Mouse (Mus musculus): ENCODE measurements around the gene Mycbpap.
A peak's percentile ranks its signal among the peaks of the same experiment; 100 is the strongest.

The Mycbpap gene

DNA sequence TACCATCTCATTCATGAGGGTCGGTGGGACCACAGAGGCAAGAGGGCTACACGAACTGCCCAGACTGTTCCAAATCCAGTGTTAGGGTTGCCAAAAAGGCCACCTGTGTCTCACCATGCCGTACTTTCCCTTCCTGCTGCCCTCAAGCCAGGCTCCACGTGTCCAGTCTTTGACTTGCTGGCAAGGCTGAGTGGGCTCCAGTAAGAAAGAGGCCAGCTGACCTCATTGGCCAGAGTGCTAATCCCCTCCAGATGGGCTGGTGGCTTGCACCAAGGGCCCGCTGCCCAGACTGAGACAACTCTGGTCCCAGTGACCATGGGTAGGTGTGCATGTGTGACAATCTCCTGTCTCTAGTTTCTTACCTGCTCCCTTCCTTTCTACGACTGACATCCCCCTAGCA, 43.9 kb downstream of the Mycbpap start:
- DNase-seq (ENCODE audit: low spot score): no peak

DNA sequence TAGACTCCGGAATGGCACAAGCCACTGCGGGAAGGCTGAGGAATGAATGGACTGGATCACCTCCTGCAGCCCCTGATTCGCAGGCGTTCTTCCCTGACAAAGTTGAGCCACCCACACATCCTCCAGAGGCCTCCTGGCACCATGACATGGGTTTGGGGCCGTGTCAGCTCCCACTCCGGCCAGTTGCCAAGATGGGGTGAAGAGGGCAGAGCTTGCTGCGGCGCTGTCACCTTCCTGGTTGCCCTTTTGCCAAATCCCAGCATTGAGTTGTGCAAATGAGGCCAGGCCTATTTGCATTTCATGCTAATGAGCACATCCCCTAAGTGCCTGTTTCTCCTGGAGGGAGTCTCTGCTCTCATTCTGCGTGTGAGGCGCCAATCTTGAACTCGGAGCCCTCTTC, 45.8 kb downstream of the Mycbpap start:
- no peak for DNase-seq (ENCODE audit: low spot score)

DNA sequence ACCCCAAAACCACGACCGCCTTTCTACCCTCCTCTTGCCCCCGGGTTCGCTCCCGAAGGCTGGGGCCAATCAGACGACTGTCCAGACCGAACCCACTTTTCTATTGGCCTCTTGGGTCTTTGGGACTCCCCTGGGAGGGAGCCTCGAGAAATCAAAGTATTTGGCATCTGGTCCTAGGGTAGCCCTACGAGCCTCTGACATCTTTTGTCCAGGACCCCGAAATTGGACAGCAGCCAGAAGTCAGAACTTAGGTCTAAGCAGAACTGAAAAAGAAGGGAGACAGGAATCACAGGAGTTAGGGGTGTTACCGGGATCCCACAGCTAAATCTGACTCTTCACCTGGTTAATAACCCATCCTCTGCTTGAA, 47.0 kb downstream of the Mycbpap start:
- no peak for DNase-seq (ENCODE audit: low spot score)

DNA sequence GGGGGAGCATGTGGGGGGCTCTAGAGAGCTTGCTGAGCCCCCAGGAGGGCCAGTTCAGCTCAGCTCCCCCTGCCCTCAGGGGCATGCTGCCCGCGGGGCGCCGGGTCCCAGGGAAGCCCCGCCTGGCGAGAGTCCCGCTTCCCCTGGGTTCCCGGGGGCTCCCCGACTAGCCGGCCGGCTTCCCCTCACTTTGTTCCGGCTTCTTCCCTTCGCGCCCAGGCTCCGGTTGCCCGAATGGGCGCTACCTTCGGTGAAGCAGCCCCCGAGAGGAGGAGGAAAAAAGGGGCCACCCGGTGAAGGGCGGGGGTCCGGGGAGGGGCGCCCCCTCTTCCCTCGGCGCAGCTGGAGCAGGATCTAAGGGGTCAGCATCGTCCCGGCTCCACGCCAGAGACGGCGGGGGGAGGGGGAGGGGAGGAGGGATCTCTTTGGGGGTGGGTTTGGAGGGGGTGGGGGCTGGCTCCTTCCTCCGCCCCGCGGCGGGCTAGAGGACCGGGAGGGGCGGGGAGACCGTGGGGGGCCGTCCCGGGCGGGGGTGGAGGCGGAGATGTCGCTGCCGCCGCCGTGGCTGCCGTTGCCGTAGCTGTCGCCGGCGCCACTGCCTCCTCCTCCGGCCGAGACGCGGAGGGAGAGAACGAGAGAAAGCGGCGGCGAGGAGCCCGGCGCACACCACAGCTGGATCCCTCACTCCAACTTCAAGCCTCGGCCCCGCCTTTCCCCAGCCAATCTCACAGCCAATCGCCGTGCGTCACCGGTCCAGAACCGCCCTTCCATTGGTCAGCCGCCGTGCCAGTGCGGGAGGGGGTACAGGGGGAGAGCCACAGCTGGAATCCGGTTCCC, 47.6 kb downstream of the Mycbpap start, which contains the start of gene Cacna1g:
Gene Cacna1g (minus strand): TSS at position 492 of the 837 bp plus-strand sequence.
- peak; percentile 96 for DNase-seq (ENCODE audit: low spot score)

DNA sequence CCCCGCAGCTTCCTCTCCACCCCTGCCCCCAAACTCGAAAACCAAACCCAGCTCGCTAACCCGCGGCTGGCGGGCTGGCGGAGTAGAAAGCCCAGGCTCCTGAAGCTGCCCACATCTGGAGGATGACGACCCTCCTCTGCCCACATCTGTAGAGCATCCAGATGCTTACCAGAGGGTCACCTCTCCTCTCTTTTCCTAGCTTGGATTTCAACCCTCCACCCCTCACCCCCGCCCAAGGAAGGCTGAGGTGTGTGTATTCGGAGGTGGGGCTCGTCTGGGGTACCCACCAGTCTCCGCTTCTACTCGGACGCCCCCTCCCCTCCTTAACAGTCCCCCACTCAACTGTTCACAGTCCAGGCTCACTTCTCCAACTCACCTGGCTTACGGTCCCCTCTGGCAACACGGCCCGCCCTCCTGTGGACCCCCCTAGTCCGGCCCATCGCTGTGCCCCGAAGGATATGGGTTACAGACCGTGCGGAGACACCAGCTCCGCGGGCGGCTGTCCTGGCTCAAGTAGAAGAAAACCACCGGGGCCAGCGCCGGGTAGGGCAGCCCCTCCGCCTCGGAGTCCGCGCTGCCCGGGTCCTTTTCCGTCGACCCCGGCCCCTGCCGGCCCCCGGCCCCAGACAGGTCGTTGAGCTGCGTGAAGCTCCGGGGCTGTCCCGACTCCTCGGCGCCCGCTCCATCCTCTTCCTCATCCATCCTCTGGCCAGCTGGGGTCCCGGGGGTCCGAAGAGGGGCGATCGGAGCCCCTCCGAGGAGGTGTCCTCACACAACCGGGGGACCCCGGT, 48.4 kb downstream of the Mycbpap start:
- peak; percentile 40 for DNase-seq (ENCODE audit: low spot score)

DNA sequence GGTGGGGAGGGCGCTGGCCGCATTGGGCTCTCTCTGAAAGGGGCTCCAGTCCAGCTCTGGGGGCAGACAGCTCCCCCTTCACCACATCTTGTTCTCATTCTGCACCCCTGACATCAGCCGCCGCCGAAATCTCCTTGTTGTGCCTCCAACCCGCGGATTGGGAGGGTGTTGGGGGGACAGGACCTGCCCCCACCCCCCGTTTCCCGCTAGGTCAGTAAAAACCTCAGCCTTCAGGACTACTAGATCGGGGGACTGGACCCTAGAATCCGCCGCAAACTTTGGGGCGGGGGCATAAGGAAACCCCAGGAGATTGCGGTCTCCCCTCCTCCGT, 49.0 kb downstream of the Mycbpap start:
- DNase-seq (ENCODE audit: low spot score): no peak

DNA sequence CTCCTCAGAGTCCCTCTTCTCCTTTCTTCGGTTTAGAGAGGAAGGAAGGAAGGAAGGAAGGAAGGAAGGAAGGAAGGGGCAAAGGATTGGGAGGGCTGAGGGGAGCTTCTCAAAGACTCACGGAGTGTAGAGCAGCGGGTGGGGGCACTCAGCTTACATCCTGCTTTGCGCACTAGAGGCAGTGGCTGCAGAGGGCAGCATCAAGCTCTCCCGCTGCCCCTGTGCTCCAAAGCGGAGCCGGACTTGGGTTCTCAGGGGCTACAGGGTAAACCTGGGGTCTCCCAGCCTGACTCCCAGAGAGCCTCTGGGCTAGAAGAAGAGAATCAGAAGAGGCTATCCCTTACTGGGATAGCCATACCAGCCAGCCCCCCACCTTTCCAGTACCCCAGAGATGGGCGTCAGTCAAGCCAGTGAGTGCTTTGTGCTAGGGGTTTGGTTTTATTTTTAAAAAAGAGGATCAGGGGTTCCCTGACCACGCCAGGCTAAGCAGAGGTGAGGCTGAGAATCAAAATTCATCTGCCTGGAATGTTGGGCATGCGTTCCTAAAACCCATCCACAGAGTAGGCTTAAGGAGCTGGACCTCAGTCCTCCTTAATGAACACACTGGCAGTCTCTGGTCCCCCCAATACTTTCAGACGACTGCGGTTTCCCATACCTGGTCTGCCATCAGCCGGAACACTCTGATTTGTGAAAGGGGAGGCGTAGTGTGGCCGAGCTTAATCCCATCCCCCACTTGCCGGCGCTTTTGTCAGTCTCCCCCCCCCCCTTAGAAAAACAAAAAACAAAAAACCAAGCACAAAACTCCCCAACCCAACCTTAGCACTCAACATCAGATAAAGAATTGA, 49.6 kb downstream of the Mycbpap start:
- DNase-seq (ENCODE audit: low spot score): peak; percentile 58

DNA sequence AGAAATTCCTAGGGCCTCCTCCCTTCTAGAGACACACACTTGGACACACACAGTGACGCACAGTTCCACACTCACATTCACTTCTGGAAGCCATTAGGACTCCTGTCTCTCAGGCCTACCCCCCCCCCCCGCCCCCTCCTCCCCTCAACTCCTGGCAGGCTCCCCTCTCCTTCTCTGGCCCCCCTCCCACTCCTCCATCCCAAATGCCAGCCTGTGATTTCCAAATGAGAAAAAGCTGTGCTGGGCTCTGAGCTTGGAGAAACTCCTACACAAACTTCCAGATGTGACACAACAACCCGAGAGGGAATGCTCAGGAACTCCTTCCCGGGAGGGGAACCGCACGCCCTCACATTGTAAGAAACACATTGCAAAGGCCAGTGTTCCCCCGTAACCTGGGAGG, 51.2 kb downstream of the Mycbpap start:
- DNase-seq (ENCODE audit: low spot score): peak; percentile 55

DNA sequence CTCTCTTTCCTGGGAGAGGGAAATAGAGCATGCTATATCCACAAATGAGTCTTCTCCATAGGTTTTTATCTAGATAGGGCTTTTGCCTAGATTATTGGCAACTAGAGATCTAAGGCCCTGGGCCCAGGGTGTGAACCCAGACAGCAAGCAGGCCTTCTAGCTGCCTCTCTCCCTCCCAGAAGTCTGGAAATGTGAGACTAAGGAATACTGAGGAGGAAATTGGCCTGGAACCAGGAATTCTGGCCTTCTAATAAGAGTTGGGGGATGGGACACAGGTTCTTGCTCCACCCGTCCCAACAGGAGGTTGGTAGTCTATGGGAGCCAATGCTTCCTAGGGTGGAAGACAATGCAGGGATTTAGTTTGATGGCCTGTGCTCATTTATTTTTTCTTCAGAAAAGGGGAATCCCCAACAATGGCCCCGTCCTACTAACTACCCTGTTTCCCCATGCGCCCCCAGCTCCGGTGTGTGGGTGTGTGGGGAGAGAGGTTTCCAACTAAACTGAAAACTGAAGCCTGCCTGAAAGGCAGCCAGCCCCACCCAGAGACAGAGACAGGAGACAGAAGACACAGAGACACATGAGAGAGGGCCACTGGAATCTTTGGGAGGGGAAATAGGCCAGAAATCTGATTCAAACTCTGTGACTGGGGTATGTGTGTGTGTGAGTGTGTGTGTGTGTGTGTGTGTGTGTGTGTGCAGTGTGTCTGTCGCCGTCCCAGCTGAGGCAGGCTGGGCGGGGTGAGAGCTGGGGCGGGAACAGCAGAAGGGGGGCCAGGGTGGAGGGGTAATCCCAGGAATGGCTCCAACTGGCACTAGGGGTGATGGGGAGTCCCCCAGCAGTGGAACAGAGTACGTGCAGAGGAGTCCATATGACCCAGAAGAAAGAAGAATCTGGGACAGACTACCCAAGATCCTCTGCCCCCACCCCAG, 52.1 kb downstream of the Mycbpap start:
- no peak for DNase-seq (ENCODE audit: low spot score)

DNA sequence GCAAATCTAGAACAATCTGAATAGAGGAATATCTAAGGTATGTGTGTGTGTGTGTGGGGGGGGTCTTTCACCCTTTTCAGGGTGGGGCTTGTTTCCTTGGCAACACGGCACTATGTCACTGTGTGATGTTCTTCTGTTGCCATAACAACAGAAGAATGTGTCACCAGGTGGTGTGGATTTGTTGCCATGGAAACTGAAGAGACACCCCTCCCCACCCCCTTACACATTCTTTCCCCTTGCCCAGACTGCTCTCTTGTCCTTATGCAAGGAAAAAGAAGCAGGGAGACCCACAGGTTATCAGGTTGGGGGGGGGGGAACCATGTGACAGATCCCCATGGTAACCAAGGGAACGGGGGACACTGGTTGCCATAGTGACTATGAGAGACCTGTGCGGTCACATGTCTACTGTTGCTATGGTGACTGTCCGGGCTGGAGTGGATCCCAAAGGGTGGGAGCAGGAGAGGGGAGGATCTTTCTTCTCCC, 52.9 kb downstream of the Mycbpap start:
- DNase-seq (ENCODE audit: low spot score): peak; percentile 91

DNA sequence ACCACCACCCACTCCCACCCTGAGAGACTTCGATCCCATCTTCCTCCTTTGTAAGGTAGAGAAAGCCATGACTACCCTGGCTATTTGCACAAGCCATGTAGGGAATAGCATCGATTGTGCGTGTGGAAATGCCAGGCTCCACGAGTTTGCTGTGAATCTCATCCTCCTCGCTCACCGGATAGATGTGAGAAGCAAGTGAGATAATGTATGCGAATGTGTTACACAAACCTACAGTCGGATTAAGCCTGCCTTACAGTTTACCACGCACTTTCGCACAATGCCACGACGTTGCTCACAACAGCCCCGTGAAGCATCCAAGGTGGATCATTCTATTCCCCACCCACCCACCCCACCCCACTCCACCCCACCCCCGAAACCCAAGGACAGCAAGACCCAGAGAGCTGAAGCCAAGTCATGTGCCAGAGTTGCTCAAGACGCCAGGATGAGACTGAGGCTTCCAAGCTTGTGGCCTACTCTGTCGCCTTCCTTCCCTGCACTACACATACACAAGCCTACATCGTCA, 55.1 kb downstream of the Mycbpap start:
- no peak for DNase-seq (ENCODE audit: low spot score)

DNA sequence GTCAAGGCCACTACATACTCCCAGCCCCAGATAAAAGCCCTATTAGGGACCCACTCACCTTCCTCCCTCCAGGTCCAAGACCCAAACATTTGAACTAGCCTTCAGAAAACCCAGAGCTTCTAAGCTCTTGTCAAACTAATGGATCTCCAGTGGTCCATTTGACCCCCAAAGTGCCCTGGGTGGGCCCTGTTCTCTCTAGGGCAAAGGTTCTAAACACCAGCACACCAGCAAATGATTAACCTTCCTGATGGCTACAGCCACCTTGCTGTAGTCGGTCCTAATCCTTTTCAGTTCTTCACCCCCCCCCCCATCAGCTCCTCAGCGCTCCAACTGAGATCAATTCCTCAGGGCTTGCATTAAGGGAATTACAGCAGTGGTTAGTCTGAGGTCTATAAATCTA, 57.4 kb downstream of the Mycbpap start:
- no peak for DNase-seq (ENCODE audit: low spot score)

DNA sequence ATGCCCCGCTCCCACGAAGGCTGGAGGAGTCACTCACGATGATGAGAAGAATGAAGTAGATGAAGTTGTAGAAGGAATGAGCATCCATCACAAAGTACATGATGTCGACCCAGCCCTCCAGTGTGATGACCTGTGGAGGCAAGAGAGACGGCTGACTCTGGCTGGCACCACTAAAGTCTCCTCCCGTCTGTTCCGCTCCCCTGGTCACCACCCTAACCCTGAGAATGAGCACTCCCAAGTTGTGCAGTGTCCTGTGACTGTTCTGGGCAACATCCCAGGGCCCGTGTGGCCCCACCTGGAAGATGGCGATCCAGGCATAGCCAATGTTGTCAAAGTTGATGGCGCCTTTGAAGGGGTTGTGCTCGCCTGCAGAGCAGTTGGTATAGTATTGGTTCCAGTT, 59.7 kb downstream of the Mycbpap start:
- DNase-seq (ENCODE audit: low spot score): no peak

DNA sequence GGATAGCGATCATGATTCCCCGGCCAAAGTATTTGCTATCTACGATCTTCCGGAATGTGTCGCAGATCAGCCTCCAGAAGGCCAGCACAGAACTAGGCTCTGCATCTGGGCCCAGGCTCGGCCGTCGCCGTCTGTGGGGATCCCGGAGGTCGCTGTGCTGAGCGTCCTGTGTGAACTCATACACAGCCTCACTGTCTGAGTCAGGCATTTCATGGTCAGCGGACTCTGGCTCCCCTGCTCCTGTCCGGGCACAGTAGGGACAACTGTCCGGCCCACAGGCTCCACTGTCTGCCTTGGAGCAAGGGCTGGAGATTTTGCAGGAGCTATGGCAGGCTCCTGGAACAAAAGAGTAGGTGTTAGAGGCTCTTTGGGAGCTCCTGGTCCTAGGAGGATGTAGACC, 64.5 kb downstream of the Mycbpap start:
- no peak for DNase-seq (ENCODE audit: low spot score)

DNA sequence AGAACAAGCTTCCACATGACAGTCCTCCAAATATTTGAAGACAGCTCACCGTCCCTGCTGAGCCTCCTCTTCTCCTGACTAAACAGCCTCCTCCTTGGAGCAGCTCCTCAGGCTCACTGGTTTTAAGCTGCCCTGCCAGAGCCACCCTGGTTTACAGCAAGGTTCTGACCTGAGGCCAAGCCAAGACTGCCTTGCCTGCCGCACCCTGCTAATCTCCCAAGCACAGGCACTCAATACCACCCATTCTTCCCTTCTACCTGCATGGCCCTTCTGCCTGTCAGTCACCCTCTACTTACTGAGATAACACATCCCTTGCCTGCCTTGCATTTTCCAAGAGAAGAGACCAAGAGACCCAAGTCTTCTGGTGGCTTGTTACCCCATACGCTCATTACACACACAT, 65.2 kb downstream of the Mycbpap start:
- no peak for DNase-seq (ENCODE audit: low spot score)

DNA sequence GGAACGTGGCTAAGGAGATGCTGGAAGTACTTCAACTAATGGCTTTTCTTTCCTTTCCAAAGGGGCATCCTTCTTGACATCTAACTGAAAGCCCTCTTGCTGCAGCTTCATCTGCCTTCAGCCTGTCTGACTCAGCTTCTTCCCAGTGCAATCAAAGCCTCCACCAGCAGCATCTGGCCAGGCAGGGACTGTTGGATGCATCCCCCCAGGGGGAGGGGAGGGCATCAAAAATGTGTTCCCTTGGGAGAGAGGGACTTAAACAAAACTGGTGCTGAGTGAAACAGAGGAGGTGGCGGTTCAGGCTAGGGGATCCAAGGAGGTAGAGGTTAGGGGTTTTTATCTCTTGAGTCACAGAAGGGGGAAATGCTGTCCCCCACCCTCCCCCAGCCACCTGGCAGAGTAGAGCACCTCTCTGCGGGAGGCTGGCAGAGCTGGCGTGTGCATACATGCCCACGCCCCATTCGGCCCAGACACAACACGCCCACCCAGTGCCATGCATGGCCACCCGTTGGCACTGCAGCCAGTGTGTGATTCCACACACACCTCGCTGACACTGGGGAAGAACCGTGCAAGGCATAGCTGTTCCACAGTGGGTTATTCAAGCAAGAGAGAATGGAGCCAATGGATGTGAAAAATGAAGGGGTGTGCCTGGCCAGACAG, 66.3 kb downstream of the Mycbpap start:
- no peak for DNase-seq (ENCODE audit: low spot score)

DNA sequence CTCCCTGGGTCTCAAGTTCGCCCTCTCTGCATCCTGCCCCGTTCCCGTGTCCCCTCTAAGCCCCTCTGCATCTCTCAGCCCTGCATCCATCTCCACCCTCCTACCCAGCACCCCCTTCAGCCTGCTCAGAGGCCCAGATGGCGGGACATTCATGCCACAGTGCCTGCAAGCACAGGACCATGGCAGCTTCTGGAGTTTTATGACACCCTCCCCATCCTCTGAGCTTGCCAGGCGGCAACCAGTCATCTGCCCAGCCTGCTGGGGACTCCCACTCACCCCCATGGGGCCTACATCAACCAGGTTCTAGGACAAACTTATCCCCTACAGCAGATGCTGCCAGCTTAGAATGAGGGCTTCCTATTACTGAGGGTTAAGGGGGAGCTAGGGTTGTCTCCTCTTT, 66.8 kb downstream of the Mycbpap start:
- no peak for DNase-seq (ENCODE audit: low spot score)
